ENCODE assay signal across 14 mouse cellular contexts in genomic region chr6:29474736-29475135, GRCm38 (mm10). TPM values are rescaled to one million over a fixed set of nuclear protein-coding genes. Genes with fewer than 3 reads are reported as not detected.
DNase-seq lines count a peak whose midpoint lies in the region; ATAC-seq and TF ChIP-seq lines count a peak whose summit lies in the region.
"Had no signal": no experiment of that assay in that cellular context is flagged by ENCODE, and none has a peak within 500 bp of the region (broad histone marks: within the 10 kb centered on the region; RNA-seq: fewer than 3 reads in every experiment).

No protein-coding gene starts in this region.

- no peak for TF ChIP-seq CTCF in ES-Bruce4 (IDR thresholded peaks at IDR 0.05; ENCODE audit: low read depth, low read length)
- no peak for TF ChIP-seq CTCF in kidney, postnatal 0 days (IDR thresholded peaks at IDR 0.05; ENCODE audit: low read depth)

- peaks cover 7 to 9% of the 10 kb centered on the region in 2 experiments; a peak in 3 of 4 replicates for H3K4me1 ChIP-seq in heart, embryonic 14.5 days (ENCODE audit: control insufficient read depth in 2 of 2, insufficient read depth in 2 of 2, low read length in 2 of 2)
- no peaks in the 10 kb centered on the region for H3K4me1 ChIP-seq in ES-Bruce4 (ENCODE audit: control insufficient read depth, insufficient read depth, low read length)
- peaks cover 8% of the 10 kb centered on the region for H3K4me1 ChIP-seq in kidney, postnatal 0 days (replicated peaks; ENCODE audit: insufficient read depth, low read length)

- H3K4me3 ChIP-seq in heart, embryonic 14.5 days (ENCODE audit: control insufficient read depth in 1 of 2, insufficient read depth in 1 of 2, low read depth in 1 of 2, low read length in 2 of 2), result no peak overlapping the region; a peak in 1 of 4 replicates
- no peak overlapping the region for H3K4me3 ChIP-seq in ES-Bruce4 (ENCODE audit: low read depth, low read length)
- no peak overlapping the region for H3K4me3 ChIP-seq in kidney, postnatal 0 days (replicated peaks; ENCODE audit: low read depth, low read length)

- 57% methylated on average over 2 of the region's 2 CpGs for WGBS in heart, embryonic 14.5 days
- WGBS in kidney, postnatal 0 days, result 60% methylated on average over 2 of the region's 2 CpGs

- ATAC-seq in heart, embryonic 14.5 days (ENCODE audit: insufficient number of reproducible peaks, insufficient read depth, low FRiP score, low read depth), result no peak
- no peak for ATAC-seq in kidney, postnatal 0 days (replicated peaks; ENCODE audit: low FRiP score, low read depth)

- no peak for TF ChIP-seq EP300 in ES-Bruce4 (IDR thresholded peaks at IDR 0.05; ENCODE audit: insufficient read depth, low read depth, low read length)

- H3K4me2 ChIP-seq in heart, embryonic 14.5 days (ENCODE audit: low read length), result peak overlapping the region; percentile 88
- H3K4me2 ChIP-seq in kidney, postnatal 0 days (ENCODE audit: low read length), result peak overlapping the region; percentile 68; the same call in 1 of the 2 replicates

- H3K27ac ChIP-seq in heart, embryonic 14.5 days (replicated peaks in 1 of 2; ENCODE audit: control insufficient read depth in 1 of 2, insufficient read depth in 1 of 2, low read depth in 2 of 2, low read length in 2 of 2), result 0 out of 4 replicates have a peak overlapping the region, but pooled peaks of 1 of the 2 experiments have one; percentile 48
- H3K27ac ChIP-seq in ES-Bruce4 (ENCODE audit: insufficient read depth, low read length), result no peak overlapping the region
- peak overlapping the region; percentile 25; the same call in 1 of the 2 replicates for H3K27ac ChIP-seq in kidney, postnatal 0 days

- H3K9ac ChIP-seq in heart, embryonic 14.5 days (ENCODE audit: low read length), result no peak overlapping the region
- H3K9ac ChIP-seq in ES-Bruce4 (ENCODE audit: low read depth, poor library complexity, severe bottlenecking), result 0 out of 2 replicates have a peak overlapping the region, but pooled peaks have one; percentile 43
- H3K9ac ChIP-seq in kidney, postnatal 0 days (ENCODE audit: low read depth, low read length), result no peak overlapping the region

- DNase-seq in heart, postnatal 14 days, result no peak
- peak; percentile 23 for DNase-seq in adrenal gland, postnatal 25 days
- DNase-seq in kidney, postnatal 0 days (ENCODE audit: low spot score), result no peak
- DNase-seq in natural killer cell, adult 2 months (ENCODE audit: low spot score in 2 of 2), result no peak
- no peak for DNase-seq in gastrocnemius, adult 8-10 months (ENCODE audit: low spot score in 2 of 2)
- DNase-seq in cerebellum, adult 11-12 months, result no peak
- DNase-seq: lung, postnatal 4 days had no signal

- TF ChIP-seq POLR2A in ES-Bruce4 (IDR thresholded peaks at IDR 0.05; ENCODE audit: insufficient read depth, low read length), result no peak

- no peaks in the 10 kb centered on the region for H3K9me3 ChIP-seq in heart, embryonic 14.5 days (ENCODE audit: control insufficient read depth, low read length)
- no peaks in the 10 kb centered on the region for H3K9me3 ChIP-seq in ES-Bruce4 (replicated peaks; ENCODE audit: control insufficient read depth, insufficient read depth, low read length, poor library complexity, severe bottlenecking)
- H3K9me3 ChIP-seq in kidney, postnatal 0 days (replicated peaks; ENCODE audit: low read length), result no peaks in the 10 kb centered on the region
- H3K9me3 ChIP-seq: limb, embryonic 10.5 days had no signal

- peaks cover 19% of the 10 kb centered on the region for H3K36me3 ChIP-seq in heart, embryonic 14.5 days (ENCODE audit: control insufficient read depth, insufficient read depth, low read length)
- H3K36me3 ChIP-seq in ES-Bruce4 (ENCODE audit: control insufficient read depth, insufficient read depth, low read length, poor library complexity, severe bottlenecking), result peaks cover 4% of the 10 kb centered on the region; the same call in 1 of the 2 replicates
- peaks cover 11% of the 10 kb centered on the region; the same call in 1 of the 2 replicates for H3K36me3 ChIP-seq in kidney, postnatal 0 days (ENCODE audit: insufficient read depth, low read length)

- intact Hi-C loops in heart, postnatal 14 days (cut with DNase I), result no loop called here

- H3K27me3 ChIP-seq in heart, embryonic 14.5 days (ENCODE audit: control insufficient read depth, insufficient read depth, low read length), result no peaks in the 10 kb centered on the region
- no peaks in the 10 kb centered on the region for H3K27me3 ChIP-seq in ES-Bruce4 (ENCODE audit: control insufficient read depth, insufficient read depth, low read length, poor library complexity, severe bottlenecking)
- no peaks in the 10 kb centered on the region for H3K27me3 ChIP-seq in kidney, postnatal 0 days (ENCODE audit: insufficient read depth, low read length)

RNA-seq across cellular contexts. Expression of gene Atp6v1fnb, which starts 3.5 kb away (rescaled TPM):
- not detected in 2 replicates for polyA plus RNA-seq in heart, embryonic 14.5 days (2014; fragmentation: Nextera tagmentation; extraction: Ambion mirVana)
- total RNA-seq in heart, postnatal 14 days (2021), result not detected
- polyA plus RNA-seq in ES-Bruce4 (2011; ENCODE audit: insufficient read depth, insufficient read length, low read depth, missing spikeins), result 0.90 and 1.0 TPM in 2 replicates
- total RNA-seq in adrenal gland, postnatal 25 days (2021), result not detected in 2 replicates
- polyA plus RNA-seq in kidney, postnatal 0 days (2015; fragmentation: Nextera tagmentation; extraction: Ambion mirVana), result not detected in 2 replicates
- total RNA-seq in gastrocnemius, adult 8-10 months (2022), result not detected
- polyA plus RNA-seq: gonadal fat pad, adult 2 months; intestine, embryonic 16.5 days; neural tube, embryonic 11.5 days; thymus, postnatal 0 days had no signal

RNA-seq across cellular contexts. Expression of gene Atp6v1f, which starts 7.2 kb away (rescaled TPM):
- polyA plus RNA-seq in heart, embryonic 14.5 days (2014; fragmentation: Nextera tagmentation; extraction: Ambion mirVana), result 208 and 250 TPM in 2 replicates
- total RNA-seq in heart, postnatal 14 days (2021), result 100 to 1,000 TPM; 108 to 110 TPM
- polyA plus RNA-seq in ES-Bruce4 (2011; ENCODE audit: insufficient read depth, insufficient read length, low read depth, missing spikeins), result 142 and 143 TPM in 2 replicates
- 195 TPM in 2 replicates for total RNA-seq in adrenal gland, postnatal 25 days (2021)
- polyA plus RNA-seq in kidney, postnatal 0 days (2015; fragmentation: Nextera tagmentation; extraction: Ambion mirVana), result 461 and 485 TPM in 2 replicates
- total RNA-seq in gastrocnemius, adult 8-10 months (2022), result 100 to 1,000 TPM; 116 to 127 (median 122) TPM

RNA-seq across cellular contexts. Expression of gene Kcp, which starts 33.0 kb away (rescaled TPM):
- polyA plus RNA-seq in heart, embryonic 14.5 days (2014; fragmentation: Nextera tagmentation; extraction: Ambion mirVana), result 10.0 and 10.2 TPM in 2 replicates
- total RNA-seq in heart, postnatal 14 days (2021), result 10 to 100 TPM; 11.9 to 12.3 TPM
- polyA plus RNA-seq in ES-Bruce4 (2011; ENCODE audit: insufficient read depth, insufficient read length, low read depth, missing spikeins), result 1.9 and 4.1 TPM in 2 replicates
- total RNA-seq in adrenal gland, postnatal 25 days (2021), result 2.6 and 3.1 TPM in 2 replicates
- polyA plus RNA-seq in kidney, postnatal 0 days (2015; fragmentation: Nextera tagmentation; extraction: Ambion mirVana), result 17.1 and 19.1 TPM in 2 replicates
- total RNA-seq in gastrocnemius, adult 8-10 months (2022), result 1 to 10 TPM; 2.2 to 6.0 (median 4.4) TPM

RNA-seq across cellular contexts. Expression of gene Flnc, which starts 41.7 kb away (rescaled TPM):
- 36.8 and 47.7 TPM in 2 replicates for polyA plus RNA-seq in heart, embryonic 14.5 days (2014; fragmentation: Nextera tagmentation; extraction: Ambion mirVana)
- 100 to 1,000 TPM; 146 to 175 TPM for total RNA-seq in heart, postnatal 14 days (2021)
- polyA plus RNA-seq in ES-Bruce4 (2011; ENCODE audit: insufficient read depth, insufficient read length, low read depth, missing spikeins), result 37.2 and 39.8 TPM in 2 replicates
- total RNA-seq in adrenal gland, postnatal 25 days (2021), result 1.4 and 1.8 TPM in 2 replicates
- 2.5 and 2.8 TPM in 2 replicates for polyA plus RNA-seq in kidney, postnatal 0 days (2015; fragmentation: Nextera tagmentation; extraction: Ambion mirVana)
- total RNA-seq in gastrocnemius, adult 8-10 months (2022), result 100 to 1,000 TPM; 357 to 417 (median 381) TPM

RNA-seq across cellular contexts. Expression of gene Irf5, which starts 51.7 kb away (rescaled TPM):
- polyA plus RNA-seq in heart, embryonic 14.5 days (2014; fragmentation: Nextera tagmentation; extraction: Ambion mirVana), result 5.0 and 5.3 TPM in 2 replicates
- total RNA-seq in heart, postnatal 14 days (2021), result 1 to 10 TPM; 3.0 to 3.2 TPM
- polyA plus RNA-seq in ES-Bruce4 (2011; ENCODE audit: insufficient read depth, insufficient read length, low read depth, missing spikeins), result 2.3 and 2.6 TPM in 2 replicates
- 2.6 and 4.6 TPM in 2 replicates for total RNA-seq in adrenal gland, postnatal 25 days (2021)
- polyA plus RNA-seq in kidney, postnatal 0 days (2015; fragmentation: Nextera tagmentation; extraction: Ambion mirVana), result 3.7 and 4.7 TPM in 2 replicates
- 1 to 10 TPM; 1.0 to 3.1 (median 1.7) TPM for total RNA-seq in gastrocnemius, adult 8-10 months (2022)
